Mouse (Mus musculus) cerebellum, adult 8-10 months (tissue): ENCODE results near the gene Cck.

ENCODE experiments used
- DNase-seq: peaks from one replicate; pipeline ENCODE4 v3.0.0; 2022

Gene Cck

GRCm38 (mm10) chr9:121495529-121495928 lies at the start of gene Cck:
TSS of gene Cck (minus strand) at chr9:121495694.
- no peak for DNase-seq

- DNase-seq, result no peak
These were observed 46.0 kb upstream of the Cck start for GRCm38 (mm10) chr9:121541530-121541929.

- DNase-seq, result no peak
These were observed 37.1 kb upstream of the Cck start for GRCm38 (mm10) chr9:121532626-121533025.

- DNase-seq, result no peak
These were observed 33.3 kb upstream of the Cck start for GRCm38 (mm10) chr9:121528605-121529357.

GRCm38 (mm10) chr9:121526171-121526570 lies 30.7 kb upstream of the Cck start:
- no peak for DNase-seq

- DNase-seq, result no peak
These were observed 24.6 kb upstream of the Cck start for GRCm38 (mm10) chr9:121520047-121520446.

GRCm38 (mm10) chr9:121514462-121514861 lies 19.0 kb upstream of the Cck start:
- DNase-seq, result no peak

- DNase-seq, result no peak
These were observed 16.4 kb upstream of the Cck start for GRCm38 (mm10) chr9:121511911-121512310.

GRCm38 (mm10) chr9:121506478-121507180 lies 11.1 kb upstream of the Cck start:
- no peak for DNase-seq

- DNase-seq, result peak; percentile 5
These were observed 9.9 kb upstream of the Cck start for GRCm38 (mm10) chr9:121505346-121505745.

GRCm38 (mm10) chr9:121496102-121496501 lies 608 bp upstream of the Cck start:
- no peak for DNase-seq

GRCm38 (mm10) chr9:121494006-121494767 lies 1.3 kb downstream of the Cck start:
- DNase-seq, result no peak

GRCm38 (mm10) chr9:121491592-121492240 lies 3.8 kb downstream of the Cck start:
- no peak for DNase-seq

- DNase-seq, result no peak
These were observed 8.3 kb downstream of the Cck start for GRCm38 (mm10) chr9:121487216-121487615.

- DNase-seq, result peak; percentile 67
These were observed 16.0 kb downstream of the Cck start for GRCm38 (mm10) chr9:121479453-121479852.

- DNase-seq, result peak; percentile 80
These were observed 18.1 kb downstream of the Cck start for GRCm38 (mm10) chr9:121477305-121477911.

- no peak for DNase-seq
These were observed 19.7 kb downstream of the Cck start for GRCm38 (mm10) chr9:121475488-121476452.

- DNase-seq, result no peak
These were observed 20.7 kb downstream of the Cck start for GRCm38 (mm10) chr9:121474771-121475170.

- no peak for DNase-seq
These were observed 25.8 kb downstream of the Cck start for GRCm38 (mm10) chr9:121469711-121470110.

GRCm38 (mm10) chr9:121467460-121467859 lies 28.0 kb downstream of the Cck start:
- DNase-seq, result no peak

- DNase-seq, result no peak
These were observed 35.0 kb downstream of the Cck start for GRCm38 (mm10) chr9:121460527-121460926.
